Mouse (Mus musculus): ENCODE measurements around the gene Sema4b.
A peak's percentile ranks its signal among the peaks of the same experiment; 100 is the strongest.

DNA sequence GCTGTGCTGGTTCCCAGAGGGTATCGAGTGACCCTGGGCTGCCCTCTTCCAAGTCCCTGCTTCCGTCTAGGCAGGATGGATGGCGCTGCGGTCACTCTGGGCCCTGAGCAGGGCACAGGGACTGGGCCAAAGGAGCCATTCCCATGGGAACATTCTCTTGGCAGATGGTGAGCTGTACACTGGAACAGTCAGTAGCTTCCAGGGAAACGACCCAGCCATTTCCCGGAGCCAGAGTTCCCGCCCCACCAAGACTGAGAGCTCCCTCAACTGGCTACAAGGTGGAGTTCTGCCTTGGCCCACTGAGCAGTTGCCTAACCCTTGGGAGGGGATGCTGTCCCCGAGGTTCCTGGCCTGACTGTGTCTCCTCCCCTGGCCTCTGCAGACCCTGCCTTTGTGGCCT, 29.9 kb downstream of the Sema4b start:
- TF ChIP-seq EP300 (IDR thresholded peaks at IDR 0.05; ENCODE audit: low read depth) (no peak), CTCF (IDR thresholded peaks at IDR 0.05; ENCODE audit: low read depth) (0 out of 2 replicates have a peak, but pooled peaks have one; percentile 6)

All from liver, embryonic 14.5 days (tissue).